Mouse (Mus musculus): ENCODE data around the gene Tsga13.

DNA sequence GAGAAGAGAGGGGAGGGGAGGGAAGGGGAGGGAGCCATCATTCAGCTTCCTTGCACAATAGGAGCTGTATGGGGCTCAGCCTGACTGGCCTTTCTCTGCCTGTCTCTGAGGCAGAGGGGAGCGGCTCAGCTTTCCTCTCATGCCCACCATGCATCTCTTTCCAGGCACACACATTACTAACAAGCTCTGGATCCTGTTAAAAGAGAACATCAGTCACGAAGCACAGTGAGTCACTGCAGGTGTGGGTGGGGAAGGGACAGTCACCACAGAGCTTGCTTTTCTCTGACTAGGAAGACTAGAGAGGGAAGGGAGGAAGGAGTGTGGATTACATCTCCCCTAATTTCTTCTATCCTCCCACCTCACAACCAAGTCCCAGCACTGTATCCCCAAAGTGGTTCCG lies 7.4 kb downstream of the Tsga13 start:
- TF ChIP-seq CTCF (IDR thresholded peaks at IDR 0.05; ENCODE audit: insufficient read depth, low read depth, low read length) (no peak), POLR2A (IDR thresholded peaks at IDR 0.05; ENCODE audit: insufficient read depth, low read depth, low read length) (no peak)
